10 mouse cellular contexts compared by ENCODE assay signal in genomic region chr1:168662755-168663284, GRCm38 (mm10).
DNase-seq lines count a peak whose midpoint lies in the region; ATAC-seq and TF ChIP-seq lines count a peak whose summit lies in the region.
"Had no signal": no experiment of that assay in that cellular context is flagged by ENCODE, and none has a peak within 500 bp of the region (broad histone marks: within the 10 kb centered on the region; RNA-seq: fewer than 3 reads in every experiment).

No protein-coding gene starts in this region.

- H3K4me2 ChIP-seq in neural tube, embryonic 11.5 days (ENCODE audit: low read depth), result no peak overlapping the region
- no peak overlapping the region for H3K4me2 ChIP-seq in embryonic facial prominence, embryonic 14.5 days (ENCODE audit: low read depth, low read length)
- H3K4me2 ChIP-seq in hindbrain, embryonic 15.5 days, result peak overlapping the region; percentile 10; the same call in 1 of the 2 replicates
- H3K4me2 ChIP-seq in intestine, embryonic 16.5 days (ENCODE audit: low read depth, low read length), result no peak overlapping the region
- H3K4me2 ChIP-seq: embryonic facial prominence, embryonic 15.5 days had no signal

- H3K36me3 ChIP-seq in neural tube, embryonic 11.5 days (ENCODE audit: control insufficient read depth, insufficient read depth, low read length), result no peaks in the 10 kb centered on the region
- no peaks in the 10 kb centered on the region for H3K36me3 ChIP-seq in embryonic facial prominence, embryonic 14.5 days (ENCODE audit: control insufficient read depth, insufficient read depth, low read length)
- no peaks in the 10 kb centered on the region for H3K36me3 ChIP-seq in hindbrain, embryonic 15.5 days
- no peaks in the 10 kb centered on the region for H3K36me3 ChIP-seq in intestine, embryonic 16.5 days (ENCODE audit: control insufficient read depth, insufficient read depth, low read length)
- H3K36me3 ChIP-seq: embryonic facial prominence, embryonic 15.5 days had no signal

- no peak overlapping the region for H3K9ac ChIP-seq in neural tube, embryonic 11.5 days (ENCODE audit: low read length)
- H3K9ac ChIP-seq in embryonic facial prominence, embryonic 14.5 days (ENCODE audit: low read depth, low read length), result no peak overlapping the region
- H3K9ac ChIP-seq in hindbrain, embryonic 15.5 days, result no peak overlapping the region
- no peak overlapping the region for H3K9ac ChIP-seq in intestine, embryonic 16.5 days (ENCODE audit: low read depth, low read length)
- H3K9ac ChIP-seq: embryonic facial prominence, embryonic 15.5 days had no signal

- H3K4me1 ChIP-seq in neural tube, embryonic 11.5 days (ENCODE audit: control insufficient read depth, insufficient read depth, low read length), result peaks cover 2% of the 10 kb centered on the region; the same call in 1 of the 2 replicates
- H3K4me1 ChIP-seq in embryonic facial prominence, embryonic 14.5 days (ENCODE audit: control insufficient read depth, insufficient read depth, low read length), result no peaks in the 10 kb centered on the region
- H3K4me1 ChIP-seq in hindbrain, embryonic 15.5 days (replicated peaks), result peaks cover 8% of the 10 kb centered on the region; the same call in 1 of the 2 replicates
- H3K4me1 ChIP-seq in olfactory bulb, adult 2 months (ENCODE audit: control insufficient read depth, insufficient read depth, low read length), result peaks cover 6% of the 10 kb centered on the region
- H3K4me1 ChIP-seq in intestine, embryonic 16.5 days (ENCODE audit: control insufficient read depth, insufficient read depth, low read length), result no peaks in the 10 kb centered on the region
- H3K4me1 ChIP-seq: embryonic facial prominence, embryonic 15.5 days had no signal

- no peak for TF ChIP-seq POLR2A in olfactory bulb, adult 2 months (IDR thresholded peaks at IDR 0.05; ENCODE audit: insufficient read depth, low read depth, low read length)

- no peaks in the 10 kb centered on the region for H3K9me3 ChIP-seq in neural tube, embryonic 11.5 days (ENCODE audit: control insufficient read depth, low read length)
- no peaks in the 10 kb centered on the region for H3K9me3 ChIP-seq in embryonic facial prominence, embryonic 14.5 days (ENCODE audit: control insufficient read depth, low read length)
- H3K9me3 ChIP-seq in hindbrain, embryonic 15.5 days, result no peaks in the 10 kb centered on the region
- no peaks in the 10 kb centered on the region for H3K9me3 ChIP-seq in intestine, embryonic 16.5 days (ENCODE audit: control insufficient read depth, low read length)
- H3K9me3 ChIP-seq: embryonic facial prominence, embryonic 15.5 days had no signal

- peak; percentile 27; the same call in 1 of the 2 replicates for TF ChIP-seq CTCF in olfactory bulb, adult 2 months (IDR thresholded peaks at IDR 0.05; ENCODE audit: insufficient read depth, low read depth, low read length)

- H3K4me3 ChIP-seq in neural tube, embryonic 11.5 days (ENCODE audit: low read depth, low read length), result no peak overlapping the region
- no peak overlapping the region for H3K4me3 ChIP-seq in embryonic facial prominence, embryonic 14.5 days (ENCODE audit: low read depth, low read length)
- no peak overlapping the region for H3K4me3 ChIP-seq in hindbrain, embryonic 15.5 days
- no peak overlapping the region for H3K4me3 ChIP-seq in olfactory bulb, adult 2 months (ENCODE audit: insufficient read depth, low read depth, low read length)
- no peak overlapping the region for H3K4me3 ChIP-seq in intestine, embryonic 16.5 days (ENCODE audit: low read length)
- H3K4me3 ChIP-seq: embryonic facial prominence, embryonic 15.5 days had no signal

- DNase-seq in neural tube, embryonic 11.5 days (ENCODE audit: low spot score), result peak; percentile 28
- no peak for DNase-seq in neural tube, embryonic 10.5 days (ENCODE audit: extremely low spot score, low spot score)
- peak; percentile 14 for DNase-seq in embryonic facial prominence, embryonic 14.5 days (ENCODE audit: low spot score)
- no peak for DNase-seq in adrenal gland, adult 8-10 months
- no peak for DNase-seq in left cerebral cortex, adult 18-20 months (ENCODE audit: low spot score in 2 of 2)
- DNase-seq: kidney, postnatal 25 days had no signal

- WGBS in neural tube, embryonic 11.5 days, result 37% methylated on average over 11 of the region's 11 CpGs
- 49% methylated on average over 11 of the region's 11 CpGs for WGBS in embryonic facial prominence, embryonic 14.5 days
- 13% methylated on average over 11 of the region's 11 CpGs for WGBS in hindbrain, embryonic 15.5 days
- WGBS in olfactory bulb, adult 2 months, result 35% methylated on average over 11 of the region's 11 CpGs
- WGBS in intestine, embryonic 16.5 days, result 66% methylated on average over 11 of the region's 11 CpGs

- no peaks in the 10 kb centered on the region for H3K27me3 ChIP-seq in neural tube, embryonic 11.5 days (ENCODE audit: control insufficient read depth, insufficient read depth, low read length)
- H3K27me3 ChIP-seq in embryonic facial prominence, embryonic 14.5 days (replicated peaks; ENCODE audit: control insufficient read depth, insufficient read depth, low read length), result no peaks in the 10 kb centered on the region
- no peaks in the 10 kb centered on the region for H3K27me3 ChIP-seq in hindbrain, embryonic 15.5 days
- no peaks in the 10 kb centered on the region for H3K27me3 ChIP-seq in intestine, embryonic 16.5 days (replicated peaks; ENCODE audit: control insufficient read depth, insufficient read depth, low read length)
- H3K27me3 ChIP-seq: embryonic facial prominence, embryonic 15.5 days had no signal

- H3K27ac ChIP-seq in neural tube, embryonic 11.5 days (ENCODE audit: low read depth, low read length), result no peak overlapping the region
- H3K27ac ChIP-seq in embryonic facial prominence, embryonic 14.5 days (replicated peaks; ENCODE audit: low read depth, low read length), result no peak overlapping the region
- H3K27ac ChIP-seq in hindbrain, embryonic 15.5 days (replicated peaks), result peak overlapping the region; percentile 54; the same call in 1 of the 2 replicates
- H3K27ac ChIP-seq in olfactory bulb, adult 2 months (ENCODE audit: insufficient read depth, low read depth, low read length), result peak overlapping the region; percentile 71
- no peak overlapping the region for H3K27ac ChIP-seq in intestine, embryonic 16.5 days (ENCODE audit: low read length)
- H3K27ac ChIP-seq: embryonic facial prominence, embryonic 15.5 days had no signal

- ATAC-seq in neural tube, embryonic 11.5 days (ENCODE audit: insufficient read depth, low FRiP score, low TSS enrichment), result no peak
- ATAC-seq in embryonic facial prominence, embryonic 14.5 days (ENCODE audit: low read depth), result no peak
- peak; percentile 81 for ATAC-seq in hindbrain, embryonic 15.5 days (ENCODE audit: low FRiP score, low read depth)
- no peak for ATAC-seq in intestine, embryonic 16.5 days

Comparison
In these comparisons a context has a peak if more than half of its experiments do, and no peak if none do; other contexts are left out.
1. DNase-seq: peak in neural tube, embryonic 11.5 days (single experiment) and embryonic facial prominence, embryonic 14.5 days (single experiment); none in neural tube, embryonic 10.5 days (single experiment), adrenal gland, adult 8-10 months (single experiment) and left cerebral cortex, adult 18-20 months (0 of 2).
2. H3K27ac ChIP-seq: peak in hindbrain, embryonic 15.5 days (single experiment) and olfactory bulb, adult 2 months (single experiment); none in neural tube, embryonic 11.5 days (single experiment), embryonic facial prominence, embryonic 14.5 days (single experiment) and intestine, embryonic 16.5 days (single experiment).